Mouse (Mus musculus): ENCODE measurements around the gene 1700015F17Rik. TPM values are rescaled to one million over a fixed set of nuclear protein-coding genes. Genes with fewer than 3 reads are reported as not detected.

1700015F17Rik gene
- polyA plus RNA-seq, 1 experiment: not detected

DNA sequence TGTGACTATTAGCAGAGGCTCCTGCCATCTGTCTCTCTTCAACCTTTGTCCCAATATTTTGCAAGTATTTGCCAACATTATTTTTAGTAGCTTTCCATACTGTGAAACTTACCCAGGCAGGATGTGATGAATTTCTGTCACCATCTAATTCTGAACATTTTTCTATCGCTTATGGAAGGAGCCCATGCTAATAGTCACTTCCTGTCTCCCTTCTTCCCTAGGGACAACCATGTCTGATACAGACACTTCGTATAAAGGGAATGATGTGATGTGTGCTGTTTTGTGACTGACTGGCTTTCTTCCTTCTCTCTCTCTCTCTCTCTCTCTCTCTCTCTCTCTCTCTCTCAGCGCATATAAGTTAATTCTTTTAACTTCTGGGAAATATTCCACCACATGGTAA, 64.1 kb downstream of the 1700015F17Rik start:
- TF ChIP-seq POLR2A (IDR thresholded peaks at IDR 0.05; ENCODE audit: insufficient read depth, low read depth, low read length) (no peak), CTCF (IDR thresholded peaks at IDR 0.05; ENCODE audit: insufficient read depth, low read depth, low read length) (no peak)
- WGBS: 86% methylated on average over 3 of the region's 3 CpGs
- Histone ChIP-seq H3K27ac (ENCODE audit: insufficient read depth, low read depth, low read length) (no peak overlapping the region), H3K4me1 (ENCODE audit: control insufficient read depth, insufficient read depth, low read length) (no peaks in the 10 kb centered on the region), H3K4me3 (ENCODE audit: insufficient read depth, low read depth, low read length) (no peak overlapping the region)

- Histone ChIP-seq H3K4me3 (ENCODE audit: insufficient read depth, low read depth, low read length) (no peak overlapping the region), H3K4me1 (ENCODE audit: control insufficient read depth, insufficient read depth, low read length) (no peaks in the 10 kb centered on the region), H3K27ac (ENCODE audit: insufficient read depth, low read depth, low read length) (no peak overlapping the region)
- TF ChIP-seq POLR2A (IDR thresholded peaks at IDR 0.05; ENCODE audit: insufficient read depth, low read depth, low read length) (no peak), CTCF (IDR thresholded peaks at IDR 0.05; ENCODE audit: insufficient read depth, low read depth, low read length) (no peak)
- 98% methylated on average over 2 of the region's 2 CpGs for WGBS
Measured at GRCm38 (mm10) chr5:5411886-5412285, 67.1 kb downstream of the 1700015F17Rik start.

DNA sequence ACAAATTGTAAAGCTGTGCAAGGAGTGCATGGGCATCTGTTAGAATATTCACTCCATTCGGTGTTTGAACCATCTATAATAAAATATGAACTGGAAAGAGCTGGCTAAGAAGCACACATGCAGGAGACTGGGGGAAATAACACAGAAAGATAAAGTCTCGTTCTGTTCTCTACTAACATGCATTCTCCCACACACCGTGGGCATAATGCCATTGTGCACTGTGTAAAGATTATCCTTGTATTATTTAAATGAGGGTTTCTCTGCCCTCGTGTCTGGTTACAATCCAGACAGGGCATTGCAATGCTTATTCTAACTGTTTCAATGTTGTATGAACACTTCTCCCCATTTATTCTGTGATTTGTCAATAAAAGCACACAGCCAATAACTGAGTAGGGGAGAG, 77.0 kb downstream of the 1700015F17Rik start:
- TF ChIP-seq POLR2A (IDR thresholded peaks at IDR 0.05; ENCODE audit: insufficient read depth, low read depth, low read length) (no peak), CTCF (IDR thresholded peaks at IDR 0.05; ENCODE audit: insufficient read depth, low read depth, low read length) (no peak)
- H3K4me3 ChIP-seq (ENCODE audit: insufficient read depth, low read depth, low read length): no peak overlapping the region
- WGBS: 41% methylated on average over 4 of the region's 4 CpGs
- no peaks in the 10 kb centered on the region for H3K4me1 ChIP-seq (ENCODE audit: control insufficient read depth, insufficient read depth, low read length)
- H3K27ac ChIP-seq (ENCODE audit: insufficient read depth, low read depth, low read length): no peak overlapping the region

DNA sequence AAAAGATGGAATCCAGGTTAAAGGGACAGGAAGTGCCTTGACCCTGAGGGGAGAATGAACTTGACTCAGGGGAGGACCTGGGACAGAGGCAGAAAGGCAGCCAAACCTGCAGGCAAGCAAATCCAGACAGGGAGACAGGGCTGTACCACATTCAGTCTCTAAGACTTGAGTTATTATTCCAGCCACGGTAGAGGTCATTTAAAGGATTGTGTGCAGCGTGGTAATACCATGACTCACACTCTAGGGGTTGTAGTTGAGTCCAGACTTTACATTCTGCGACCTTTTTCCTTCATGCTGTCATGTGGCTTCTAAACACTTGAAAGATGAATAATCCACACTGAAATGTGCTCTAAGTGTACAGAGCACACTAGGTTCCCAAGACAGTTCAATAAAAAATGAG, 86.2 kb downstream of the 1700015F17Rik start:
- TF ChIP-seq CTCF (IDR thresholded peaks at IDR 0.05; ENCODE audit: insufficient read depth, low read depth, low read length): no peak
- TF ChIP-seq POLR2A (IDR thresholded peaks at IDR 0.05; ENCODE audit: insufficient read depth, low read depth, low read length): no peak
- H3K27ac ChIP-seq (ENCODE audit: insufficient read depth, low read depth, low read length): no peak overlapping the region
- no peak overlapping the region for H3K4me3 ChIP-seq (ENCODE audit: insufficient read depth, low read depth, low read length)
- 49% methylated on average over 3 of the region's 3 CpGs for WGBS
- H3K4me1 ChIP-seq (ENCODE audit: control insufficient read depth, insufficient read depth, low read length): no peaks in the 10 kb centered on the region

Other genes with a start within 250 kb of the 1700015F17Rik start
- 83.4 TPM in 1 of 2 replicates, not detected in the other for gene Cdk14, start 58.8 kb downstream of the 1700015F17Rik start, polyA plus RNA-seq (2012; ENCODE audit: insufficient read depth, insufficient read length, low replicate concordance, missing spikeins)
- gene Cldn12, start 35.8 kb upstream of the 1700015F17Rik start, polyA plus RNA-seq (2012; ENCODE audit: insufficient read depth, insufficient read length, low replicate concordance, missing spikeins): not detected in 2 replicates
- gene Gtpbp10, start 80.4 kb upstream of the 1700015F17Rik start, polyA plus RNA-seq (2012; ENCODE audit: insufficient read depth, insufficient read length, low replicate concordance, missing spikeins): not detected in 2 replicates
- not detected in 2 replicates for gene Gm8773, start 94.7 kb upstream of the 1700015F17Rik start, polyA plus RNA-seq (2012; ENCODE audit: insufficient read depth, insufficient read length, low replicate concordance, missing spikeins)
- not detected in 2 replicates for gene Cfap69, start 185.1 kb upstream of the 1700015F17Rik start, polyA plus RNA-seq (2012; ENCODE audit: insufficient read depth, insufficient read length, low replicate concordance, missing spikeins)
- gene Steap2, start 215.4 kb upstream of the 1700015F17Rik start, polyA plus RNA-seq (2012; ENCODE audit: insufficient read depth, insufficient read length, low replicate concordance, missing spikeins): not detected in 2 replicates